Mouse (Mus musculus) kidney, adult 2 months (tissue): Measurements from ENCODE around the gene Cpd.

Source experiments
- CTCF ChIP-seq: fragments of 200-500 bp; conservative IDR thresholded peaks from 2 replicates; pipeline ENCODE4 v1.5.1; 2011; ENCODE audit warnings: low read depth, mild to moderate bottlenecking, control low read depth, low read length, moderate library complexity, mixed read lengths; ENCODE audit not compliant: insufficient read depth, insufficient read length
- POLR2A ChIP-seq: fragments of 200-500 bp; IDR thresholded peaks from one replicate; pipeline ENCODE4 v1.6.1; 2011; ENCODE audit warnings: low read depth, low read length, control low read depth

GRCm38 (mm10) chr11:76763053-76763740 is 83.6 kb downstream of the Cpd start, which contains the start of gene Gosr1:
- TF ChIP-seq POLR2A (peak; percentile 58), CTCF (peak; percentile 88)
